Mouse (Mus musculus) heart, embryonic 10.5 days (tissue): ENCODE data around the gene Kcnk4. TPM values are rescaled to one million over a fixed set of nuclear protein-coding genes. Genes with fewer than 3 reads are reported as not detected.
A peak's percentile ranks its signal among the peaks of the same experiment; 100 is the strongest.

Experiments
- DNase-seq: peaks from one replicate; pipeline ENCODE4 v3.0.0-alpha.2; 2017; ENCODE audit warnings: low spot score
- H3K27ac ChIP-seq: fragments of 300-500 bp; sonication (generic); 2 replicates; pipeline ENCODE4 v1.5.1; 2016; ENCODE audit warnings: mild to moderate bottlenecking
- H3K27me3 ChIP-seq: fragments of 300-500 bp; sonication (generic); 2 replicates; pipeline ENCODE4 v1.6.1; 2016; ENCODE audit warnings: mild to moderate bottlenecking; ENCODE audit not compliant: poor library complexity, insufficient read depth, severe bottlenecking
- H3K36me3 ChIP-seq: fragments of 300-500 bp; sonication (generic); 2 replicates; pipeline ENCODE4 v1.6.1; 2016; ENCODE audit warnings: mild to moderate bottlenecking, moderate library complexity
- H3K4me1 ChIP-seq: fragments of 300-500 bp; sonication (generic); 2 replicates; pipeline ENCODE4 v1.6.1; 2016; ENCODE audit warnings: mild to moderate bottlenecking
- H3K4me3 ChIP-seq: fragments of 300-500 bp; sonication (generic); 2 replicates; pipeline ENCODE4 v1.5.1; 2016; ENCODE audit warnings: mild to moderate bottlenecking, moderate library complexity
- H3K9me3 ChIP-seq: fragments of 300-500 bp; sonication (generic); 2 replicates; pipeline ENCODE4 v1.6.1; 2016; ENCODE audit warnings: mild to moderate bottlenecking, moderate library complexity
- WGBS: fragments of 180-500 bp; shearing (Covaris S2); methylation state at CpG from one replicate; pipeline ENCODE4 v1.1.7; 2016; 5-methylcytosine and 5-hydroxymethylcytosine counted together
- polyA plus RNA-seq: library from polyadenylated mRNA; unstranded; fragments of >200 nt; fragmentation: Nextera tagmentation; extraction: Ambion mirVana; gene quantifications from 2 replicates; pipeline ENCODE4 v1.2.1, GENCODE M21; 2016

Kcnk4 gene
- polyA plus RNA-seq, 1 experiment from 2014 or later, result 0.25 TPM

GRCm38 (mm10) chr19:6939106-6940002 lies 5.0 kb upstream of the Kcnk4 start:
- no peak overlapping the region for H3K4me3 ChIP-seq
- no peaks in the 10 kb centered on the region for H3K9me3 ChIP-seq
- no peak overlapping the region for H3K27ac ChIP-seq
- WGBS, result 86% methylated on average over 20 of the region's 20 CpGs
- peaks cover 42% of the 10 kb centered on the region for H3K4me1 ChIP-seq
- H3K27me3 ChIP-seq, result peaks cover 49% of the 10 kb centered on the region
- no peaks in the 10 kb centered on the region for H3K36me3 ChIP-seq
- DNase-seq, result no peak

DNA sequence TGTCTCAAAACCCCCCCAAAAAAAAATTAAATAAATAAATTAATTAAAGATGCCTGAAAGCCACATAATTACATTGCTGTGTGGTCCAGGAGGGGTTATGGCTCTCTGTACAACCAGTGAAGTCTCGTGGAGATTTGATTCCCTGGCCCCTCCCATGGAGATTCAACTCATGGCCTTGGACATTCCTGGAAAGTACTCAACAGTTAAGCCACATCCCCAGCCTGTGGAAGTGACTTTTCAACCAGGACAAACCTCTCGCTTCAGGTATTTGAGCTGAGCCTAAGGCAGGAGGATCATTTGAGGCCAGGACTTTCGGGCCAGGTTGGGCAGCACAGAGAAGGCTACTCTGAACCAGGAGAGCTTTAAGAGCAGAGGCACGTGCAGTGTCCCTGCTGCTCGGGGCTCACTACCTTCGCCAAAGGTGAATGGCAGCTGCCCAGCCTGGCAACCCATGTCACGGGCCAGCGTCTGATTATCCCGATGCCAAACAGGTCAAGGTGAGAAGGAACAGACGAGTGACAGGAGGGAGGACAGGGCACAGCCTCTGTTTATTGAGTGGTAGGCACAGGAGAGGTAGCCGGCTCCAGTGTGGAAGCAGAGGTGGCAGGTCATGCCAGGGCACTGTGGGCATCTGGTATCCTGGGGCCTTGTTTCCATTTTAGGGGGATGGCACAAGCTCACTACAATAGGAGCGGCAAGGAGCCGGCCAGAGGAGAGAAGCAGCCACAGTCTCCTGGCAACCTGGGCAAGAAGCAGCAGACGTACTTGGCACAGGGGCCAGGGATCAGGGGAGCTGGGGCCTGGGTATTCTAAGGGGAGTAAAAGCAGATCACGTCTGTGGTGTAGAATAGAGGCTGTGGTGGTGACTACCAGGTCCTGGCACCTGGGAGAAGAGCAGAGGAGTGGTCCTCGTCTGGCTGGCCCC lies 3.5 kb upstream of the Kcnk4 start:
- WGBS, result 75% methylated on average over 16 of the region's 16 CpGs

GRCm38 (mm10) chr19:6936299-6936698 lies 2.0 kb upstream of the Kcnk4 start:
- Histone ChIP-seq H3K27me3 (peaks cover 79% of the 10 kb centered on the region), H3K36me3 (no peaks in the 10 kb centered on the region), H3K4me1 (peaks cover 38% of the 10 kb centered on the region), H3K4me3 (no peak overlapping the region), H3K9me3 (no peaks in the 10 kb centered on the region), H3K27ac (no peak overlapping the region)
- DNase-seq, result no peak
- 17% methylated on average over 3 of the region's 3 CpGs for WGBS

More for the DNA sequence above, 3.5 kb upstream of the Kcnk4 start:
- H3K36me3 ChIP-seq, result no peaks in the 10 kb centered on the region
- H3K4me3 ChIP-seq, result no peak overlapping the region
- DNase-seq, result no peak
- H3K4me1 ChIP-seq, result peaks cover 52% of the 10 kb centered on the region
- H3K9me3 ChIP-seq, result no peaks in the 10 kb centered on the region
- no peak overlapping the region for H3K27ac ChIP-seq
- peaks cover 64% of the 10 kb centered on the region for H3K27me3 ChIP-seq

DNA sequence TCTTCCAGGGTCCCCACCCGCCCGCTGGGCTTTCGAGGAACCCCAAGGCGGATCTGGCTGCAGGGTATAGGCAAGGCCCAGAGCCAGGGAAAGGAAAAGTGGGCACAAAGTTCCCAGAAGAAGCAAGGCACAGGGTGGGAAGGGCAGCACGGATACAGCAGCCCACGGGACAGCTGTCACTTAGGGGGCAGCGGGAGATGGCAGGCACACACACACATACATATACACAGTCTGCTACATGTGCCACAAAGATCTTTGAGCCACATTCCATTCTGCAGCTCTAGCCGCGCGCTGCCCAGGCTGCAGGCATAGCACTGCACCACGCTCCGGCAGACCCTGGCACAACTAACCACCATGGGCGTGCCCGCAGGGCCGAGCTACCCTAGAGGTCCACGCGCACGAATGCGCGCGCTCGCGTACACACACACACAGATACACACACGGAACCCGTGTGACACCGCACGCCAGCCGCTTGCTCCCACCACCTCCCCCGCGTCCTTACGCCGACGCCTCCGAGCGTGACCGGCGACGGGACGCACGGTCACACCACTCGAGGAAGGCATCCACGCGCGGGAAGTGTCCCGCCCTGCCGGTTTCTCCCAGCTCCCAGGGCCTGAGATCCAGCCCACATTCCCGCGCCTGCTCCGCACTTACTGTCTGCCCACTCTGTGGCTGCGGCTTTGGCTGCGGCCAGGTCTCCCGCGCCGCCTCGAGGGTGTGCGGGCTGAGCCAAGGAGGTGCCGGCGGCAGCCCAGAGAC lies 700 bp downstream of the Kcnk4 start:
- no peaks in the 10 kb centered on the region for H3K36me3 ChIP-seq
- WGBS, result 5% methylated on average over 58 of the region's 58 CpGs
- H3K9me3 ChIP-seq, result no peaks in the 10 kb centered on the region
- DNase-seq, result no peak
- peak overlapping the region; percentile 63; the same call in 1 of the 2 replicates for H3K27ac ChIP-seq
- peak overlapping the region; percentile 60 for H3K4me3 ChIP-seq
- peaks cover 86% of the 10 kb centered on the region for H3K27me3 ChIP-seq
- peaks cover 21% of the 10 kb centered on the region for H3K4me1 ChIP-seq

- H3K27ac ChIP-seq, result no peak overlapping the region
- H3K27me3 ChIP-seq, result peaks cover 87% of the 10 kb centered on the region
- H3K4me3 ChIP-seq, result peak overlapping the region; percentile 60
- WGBS, result 27% methylated on average over 4 of the region's 4 CpGs
- peaks cover 20% of the 10 kb centered on the region for H3K4me1 ChIP-seq
- no peaks in the 10 kb centered on the region for H3K36me3 ChIP-seq
- no peak for DNase-seq
- H3K9me3 ChIP-seq, result no peaks in the 10 kb centered on the region
Measured at GRCm38 (mm10) chr19:6933102-6933435, 1.2 kb downstream of the Kcnk4 start.

DNA sequence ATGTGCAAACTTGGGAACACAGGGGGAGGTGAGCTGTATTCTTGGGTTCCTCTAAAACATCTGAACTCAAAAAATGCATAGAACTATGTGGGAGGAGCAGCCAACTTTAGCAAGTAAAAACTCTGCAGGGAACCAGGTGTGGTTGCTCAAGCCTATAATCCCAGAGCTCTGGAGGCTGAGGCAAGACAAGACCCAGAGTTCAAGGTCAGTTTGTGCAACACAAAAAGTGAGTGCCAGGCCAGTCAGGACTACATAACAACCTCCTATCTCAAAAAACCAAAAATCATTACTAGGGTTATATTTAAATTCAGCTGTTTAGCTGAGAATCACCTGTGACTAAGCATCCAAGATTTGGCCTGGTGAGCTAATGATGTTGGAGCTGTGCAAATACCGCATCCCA lies 2.3 kb downstream of the Kcnk4 start:
- no peak overlapping the region for H3K4me3 ChIP-seq
- H3K27me3 ChIP-seq, result peaks cover 92% of the 10 kb centered on the region
- H3K36me3 ChIP-seq, result no peaks in the 10 kb centered on the region
- no peak overlapping the region for H3K27ac ChIP-seq
- no peaks in the 10 kb centered on the region for H3K9me3 ChIP-seq
- no peak for DNase-seq
- 49% methylated on average over 1 of the region's 1 CpGs for WGBS
- H3K4me1 ChIP-seq, result peaks cover 22% of the 10 kb centered on the region

- H3K4me3 ChIP-seq, result no peak overlapping the region
- H3K9me3 ChIP-seq, result no peaks in the 10 kb centered on the region
- peaks cover 31% of the 10 kb centered on the region for H3K4me1 ChIP-seq
- 0% methylated on average over 2 of the region's 2 CpGs for WGBS
- no peaks in the 10 kb centered on the region for H3K36me3 ChIP-seq
- H3K27ac ChIP-seq, result no peak overlapping the region
- H3K27me3 ChIP-seq, result peaks cover 97% of the 10 kb centered on the region
- no peak for DNase-seq
Measured at GRCm38 (mm10) chr19:6931002-6931401, 3.3 kb downstream of the Kcnk4 start.

GRCm38 (mm10) chr19:6928080-6928479 lies 6.2 kb downstream of the Kcnk4 start:
- Histone ChIP-seq H3K27me3 (peaks cover 97% of the 10 kb centered on the region), H3K4me1 (peaks cover 32% of the 10 kb centered on the region), H3K4me3 (no peak overlapping the region), H3K27ac (no peak overlapping the region), H3K36me3 (no peaks in the 10 kb centered on the region), H3K9me3 (no peaks in the 10 kb centered on the region)
- WGBS, result 9% methylated on average over 9 of the region's 9 CpGs
- no peak for DNase-seq

DNA sequence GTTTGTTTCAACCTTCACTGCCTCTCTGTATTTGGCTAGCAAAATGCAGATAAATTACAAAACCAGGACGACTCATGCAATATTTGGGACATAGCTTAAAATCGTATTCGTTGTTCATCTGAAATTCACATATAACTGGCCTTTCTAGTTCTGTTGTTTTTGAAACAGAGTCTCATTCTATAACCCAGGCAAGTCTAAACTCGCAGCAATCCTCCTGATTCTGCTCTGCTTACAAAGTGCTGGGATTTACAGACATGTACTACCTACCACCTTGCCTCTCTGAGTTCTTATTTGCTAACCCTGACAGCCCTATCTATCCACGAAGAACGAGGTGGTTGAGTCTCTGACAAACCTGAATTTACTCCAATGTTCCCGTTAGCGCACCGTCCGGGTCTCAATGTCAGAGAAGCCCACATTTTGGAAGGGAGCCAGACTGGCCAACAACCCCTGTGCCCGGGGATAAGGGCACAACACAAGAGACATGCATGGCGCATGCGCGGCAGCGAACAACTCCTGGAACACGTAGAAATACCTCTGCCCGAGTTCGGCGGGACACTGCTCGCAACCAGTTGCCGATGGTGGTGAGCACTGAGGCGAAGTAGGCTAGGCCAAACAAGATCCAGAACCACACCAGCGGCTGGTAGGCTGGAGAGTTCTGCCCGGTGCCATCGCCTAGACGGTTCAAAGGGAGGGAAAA lies 7.6 kb downstream of the Kcnk4 start:
- Histone ChIP-seq H3K4me3 (peak overlapping the region; percentile 35), H3K4me1 (peaks cover 41% of the 10 kb centered on the region), H3K36me3 (no peaks in the 10 kb centered on the region), H3K9me3 (no peaks in the 10 kb centered on the region), H3K27me3 (peaks cover 90% of the 10 kb centered on the region), H3K27ac (no peak overlapping the region)
- no peak for DNase-seq
- 15% methylated on average over 26 of the region's 26 CpGs for WGBS

DNA sequence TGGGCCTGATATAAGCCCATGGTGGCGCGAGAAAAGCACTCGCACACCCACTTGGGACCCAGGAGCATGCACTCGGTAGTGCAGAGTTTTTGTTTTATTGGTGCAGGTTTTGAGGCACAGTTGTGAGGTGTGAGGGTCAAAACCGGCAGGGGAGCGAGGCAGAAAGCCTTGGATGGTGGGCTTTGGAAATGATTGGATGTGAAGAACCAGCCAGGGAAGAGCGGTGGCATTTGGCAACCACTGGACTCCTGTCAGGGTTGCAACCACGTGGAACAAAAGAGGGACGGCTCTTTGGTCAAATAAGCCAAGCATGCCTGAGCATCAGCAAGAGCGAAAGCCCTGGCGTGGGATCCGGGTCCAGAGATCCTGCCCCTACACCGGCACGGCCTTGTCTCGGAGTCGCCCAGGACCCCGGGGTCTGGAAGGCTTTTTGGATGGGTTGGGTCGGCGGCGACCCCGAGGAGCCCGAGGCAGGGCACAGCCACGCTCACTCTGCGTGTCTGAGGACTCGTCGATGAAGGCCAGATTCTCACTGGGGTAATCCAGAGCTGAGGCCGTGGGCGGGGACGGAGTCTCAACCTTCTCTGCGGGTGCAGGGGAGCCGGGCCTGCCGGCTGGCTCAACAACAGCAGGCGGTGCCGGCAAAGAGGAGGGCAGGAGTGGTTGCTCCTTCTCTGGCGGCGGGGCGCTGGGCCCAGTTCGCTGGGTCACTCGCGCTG lies 8.5 kb downstream of the Kcnk4 start:
- Histone ChIP-seq H3K4me1 (peaks cover 49% of the 10 kb centered on the region), H3K9me3 (no peaks in the 10 kb centered on the region), H3K36me3 (no peaks in the 10 kb centered on the region), H3K27me3 (peaks cover 81% of the 10 kb centered on the region), H3K4me3 (peak overlapping the region; percentile 41), H3K27ac (no peak overlapping the region)
- WGBS, result 7% methylated on average over 40 of the region's 40 CpGs
- DNase-seq, result no peak

- WGBS, result 4% methylated on average over 9 of the region's 9 CpGs
- no peak within 1 kb of the TSS; the same call in 1 of the 2 replicates for H3K27ac ChIP-seq
- H3K9me3 ChIP-seq, result no peaks in the 10 kb centered on the region
- peak within 1 kb of the TSS; percentile 41 for H3K4me3 ChIP-seq
- H3K4me1 ChIP-seq, result peaks cover 54% of the 10 kb centered on the region
- H3K36me3 ChIP-seq, result no peaks in the 10 kb centered on the region
- DNase-seq, result no peak
- H3K27me3 ChIP-seq, result peaks cover 76% of the 10 kb centered on the region
Measured at GRCm38 (mm10) chr19:6925307-6925573, 9.1 kb downstream of the Kcnk4 start, which contains the start of gene Catsperz. Gene Catsperz (minus strand): TSS chr19:6925380.
